Mouse (Mus musculus) CD8-positive naive resting alpha-beta T cell, adult 57 days (primary cell): ENCODE results near the gene Parp14. TPM values are rescaled to one million over a fixed set of nuclear protein-coding genes. Genes with fewer than 3 reads are reported as not detected.

Source experiments
- total RNA-seq: library from RNA; stranded (reverse); gene quantifications from one replicate; pipeline ENCODE4 v1.2.4, GENCODE M21; 2023

Gene Parp14
- 49.1 TPM for total RNA-seq

GRCm38 (mm10) chr16:35871048-35871851 lies at the start of gene Parp14:
TSS of gene Parp14 (minus strand) at chr16:35871544.

Other genes starting within 250 kb of the Parp14 start
- gene Dirc2, start 102.2 kb downstream of the Parp14 start, total RNA-seq = 40.8 TPM
- gene Hspbap1, start 101.2 kb downstream of the Parp14 start, total RNA-seq = 19.8 TPM
- 51.8 TPM for gene Parp9, start 66.9 kb upstream of the Parp14 start, total RNA-seq
- 52.8 TPM for gene Dtx3l, start 67.6 kb upstream of the Parp14 start, total RNA-seq
- 106 TPM for gene Kpna1, start 107.2 kb upstream of the Parp14 start, total RNA-seq
- 8.2 TPM for gene Wdr5b, start 169.6 kb upstream of the Parp14 start, total RNA-seq
- 31.2 TPM for gene Fam162a, start 200.1 kb upstream of the Parp14 start, total RNA-seq
- 37.6 TPM for gene Ccdc58, start 200.1 kb upstream of the Parp14 start, total RNA-seq